Mouse (Mus musculus) embryonic facial prominence, embryonic 11.5 days (tissue): ENCODE results near the gene Vangl1. TPM values are rescaled to one million over a fixed set of nuclear protein-coding genes. Genes with fewer than 3 reads are reported as not detected.

Experiments
- ATAC-seq: fragments of 200-750 bp; cut with Nextera tagmentation; replicated peaks from 2 replicates; pipeline ENCODE4 v1.8.0; 2017; ENCODE audit warnings: low read depth; ENCODE audit not compliant: insufficient number of reproducible peaks, low FRiP score, low TSS enrichment
- DNase-seq: peaks from one replicate; pipeline ENCODE4 v3.0.0-alpha.2; 2015; ENCODE audit warnings: low spot score
- H3K27ac ChIP-seq: fragments of 300-500 bp; sonication (generic); replicated peaks from 2 replicates; pipeline ENCODE4 v1.5.1; 2014; ENCODE audit warnings: mild to moderate bottlenecking, low read depth, low read length, control low read depth
- H3K27me3 ChIP-seq: fragments of 300-500 bp; sonication (generic); 2 replicates; pipeline ENCODE4 v1.6.1; 2014; ENCODE audit warnings: mild to moderate bottlenecking, low read length, moderate library complexity, mixed read lengths; ENCODE audit not compliant: control insufficient read depth, insufficient read depth
- H3K36me3 ChIP-seq: fragments of 300-500 bp; sonication (generic); replicated peaks from 2 replicates; pipeline ENCODE4 v1.6.1; 2014; ENCODE audit warnings: low read depth, mild to moderate bottlenecking, low read length, moderate library complexity, mixed read lengths; ENCODE audit not compliant: control insufficient read depth, insufficient read depth
- H3K4me1 ChIP-seq: fragments of 300-500 bp; sonication (generic); 2 replicates; pipeline ENCODE4 v1.6.1; 2014; ENCODE audit warnings: low read length, mixed read lengths; ENCODE audit not compliant: control insufficient read depth, insufficient read depth
- H3K4me2 ChIP-seq: fragments of 300-500 bp; sonication (generic); 2 replicates; pipeline ENCODE4 v1.6.1; 2014; ENCODE audit warnings: low read depth, mild to moderate bottlenecking, control low read depth, low read length, moderate library complexity
- H3K4me3 ChIP-seq: fragments of 300-500 bp; sonication (generic); 2 replicates; pipeline ENCODE4 v1.5.1; 2014; ENCODE audit warnings: low read depth, low read length, control low read depth
- H3K9ac ChIP-seq: fragments of 300-500 bp; sonication (generic); replicated peaks from 2 replicates; pipeline ENCODE4 v1.6.1; 2014; ENCODE audit warnings: mild to moderate bottlenecking, control low read depth, low read length
- H3K9me3 ChIP-seq: fragments of 300-500 bp; sonication (generic); replicated peaks from 2 replicates; pipeline ENCODE4 v1.6.1; 2016; ENCODE audit warnings: mild to moderate bottlenecking, low read length, inconsistent platforms, mixed read lengths; ENCODE audit not compliant: control insufficient read depth
- WGBS: fragments of 180-500 bp; shearing (Covaris S2); extraction: QIAGEN DNeasy Blood & Tissue Kit; methylation state at CpG from one replicate; pipeline ENCODE4 v1.1.7; 2014; 5-methylcytosine and 5-hydroxymethylcytosine counted together
- polyA plus RNA-seq: library from polyadenylated mRNA; unstranded; fragments of >200 nt; fragmentation: Nextera tagmentation; extraction: Ambion mirVana; gene quantifications from 2 replicates; pipeline ENCODE4 v1.2.1, GENCODE M21; 2014

The Vangl1 gene
- polyA plus RNA-seq, 1 experiment from 2014 or later = 12.8 TPM

DNA sequence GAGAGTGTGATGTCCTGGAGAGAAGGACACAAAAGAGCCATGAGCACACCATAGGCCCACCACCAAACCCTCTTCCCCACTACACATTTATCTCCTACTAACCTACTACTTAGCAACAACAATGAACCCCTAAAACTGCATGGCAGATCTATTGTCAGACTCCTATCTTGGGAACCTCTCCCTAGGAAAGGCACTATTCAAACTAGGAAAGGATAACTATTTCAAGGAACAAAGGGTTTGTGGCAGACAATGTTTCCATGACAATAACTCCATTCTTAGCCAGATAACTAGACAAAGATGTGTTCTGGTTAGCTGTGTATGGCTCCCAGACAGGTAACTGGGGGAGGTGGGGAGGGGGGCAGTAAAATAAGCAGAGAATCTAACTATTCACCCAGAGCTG, 13.9 kb downstream of the Vangl1 start:
- Histone ChIP-seq H3K4me2 (no peak overlapping the region), H3K9me3 (no peaks in the 10 kb centered on the region), H3K4me3 (no peak overlapping the region), H3K36me3 (no peaks in the 10 kb centered on the region), H3K27me3 (no peaks in the 10 kb centered on the region), H3K4me1 (peaks cover 8% of the 10 kb centered on the region), H3K9ac (no peak overlapping the region), H3K27ac (no peak overlapping the region)
- no peak for ATAC-seq
- no peak for DNase-seq

DNA sequence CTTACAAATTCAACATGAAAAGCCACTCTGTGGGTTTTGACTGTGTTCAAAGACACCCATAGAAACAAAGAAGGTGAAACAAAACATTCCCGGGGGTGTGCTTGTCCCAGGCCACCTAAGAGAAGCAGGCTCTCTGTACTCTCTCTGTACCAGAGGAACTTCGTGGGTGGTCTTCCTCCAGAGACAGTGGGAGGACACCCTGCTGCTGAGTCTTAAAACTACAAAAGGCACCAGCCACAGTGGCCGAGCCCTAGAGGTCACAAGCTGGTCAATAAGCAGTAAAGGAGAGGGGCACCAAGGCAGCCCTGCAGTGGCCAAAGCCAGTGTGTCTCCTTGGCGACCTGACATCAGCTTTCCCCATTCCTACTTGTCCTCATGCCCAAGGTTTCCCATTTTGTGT, 14.5 kb downstream of the Vangl1 start:
- no peaks in the 10 kb centered on the region for H3K27me3 ChIP-seq
- H3K36me3 ChIP-seq = no peaks in the 10 kb centered on the region
- no peak overlapping the region for H3K27ac ChIP-seq
- H3K9me3 ChIP-seq = no peaks in the 10 kb centered on the region
- H3K9ac ChIP-seq = no peak overlapping the region
- ATAC-seq (no peak), DNase-seq (no peak)
- 12% methylated on average over 4 of the region's 4 CpGs for WGBS
- H3K4me3 ChIP-seq = no peak overlapping the region
- H3K4me2 ChIP-seq = no peak overlapping the region
- peaks cover 8% of the 10 kb centered on the region for H3K4me1 ChIP-seq

DNA sequence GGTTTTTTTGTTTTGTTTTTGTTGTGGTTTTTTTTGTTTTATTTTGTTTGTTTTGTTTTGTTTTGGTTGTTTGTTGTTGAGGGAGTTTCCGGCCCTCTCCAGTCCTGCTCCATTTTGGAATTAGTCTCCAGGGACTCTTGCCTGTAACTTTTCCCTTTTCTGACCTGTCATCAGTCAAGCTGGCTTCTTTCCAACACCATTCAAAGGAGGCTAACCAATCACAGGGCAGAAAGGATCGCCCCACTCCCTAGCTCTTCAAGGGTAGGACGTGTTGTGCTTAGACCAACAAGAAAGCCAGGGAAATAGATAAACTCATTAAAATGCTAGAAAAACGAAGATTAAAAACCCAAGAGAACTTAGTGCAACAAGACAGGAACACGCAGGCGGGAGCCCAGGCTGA, 15.5 kb downstream of the Vangl1 start:
- Histone ChIP-seq H3K4me3 (no peak overlapping the region), H3K9ac (no peak overlapping the region), H3K27ac (no peak overlapping the region), H3K36me3 (no peaks in the 10 kb centered on the region), H3K4me2 (no peak overlapping the region), H3K27me3 (no peaks in the 10 kb centered on the region), H3K4me1 (peaks cover 8% of the 10 kb centered on the region), H3K9me3 (no peaks in the 10 kb centered on the region)
- WGBS = 26% methylated on average over 6 of the region's 6 CpGs
- DNase-seq (no peak), ATAC-seq (no peak)

DNA sequence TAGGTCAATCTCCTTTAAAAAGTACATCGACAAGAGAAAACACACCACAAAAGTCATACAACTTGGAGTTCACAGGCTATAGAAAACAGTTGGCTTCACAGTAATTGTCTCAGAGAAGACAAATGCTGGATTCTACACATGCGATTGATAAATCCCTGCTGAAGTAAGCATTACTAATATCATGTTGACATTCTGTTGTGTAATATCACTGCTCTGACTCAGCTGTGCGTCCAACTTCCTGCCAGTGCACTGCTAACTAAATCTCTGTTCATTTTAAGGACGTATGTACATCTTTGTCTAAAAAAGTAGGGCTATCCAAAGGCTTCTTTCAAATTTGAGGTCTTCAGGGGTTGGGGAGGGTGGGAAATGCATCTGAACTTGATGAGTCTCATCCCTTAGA, 17.1 kb downstream of the Vangl1 start:
- Histone ChIP-seq H3K36me3 (no peaks in the 10 kb centered on the region; the same call in 1 of the 2 replicates), H3K27ac (no peak overlapping the region), H3K4me3 (no peak overlapping the region), H3K4me1 (0 out of 2 replicates have a peak, but pooled peaks cover 4% of the 10 kb centered on the region), H3K27me3 (no peaks in the 10 kb centered on the region), H3K9ac (no peak overlapping the region), H3K9me3 (no peaks in the 10 kb centered on the region), H3K4me2 (no peak overlapping the region)
- 76% methylated on average over 4 of the region's 4 CpGs for WGBS
- ATAC-seq = no peak
- DNase-seq = no peak

DNA sequence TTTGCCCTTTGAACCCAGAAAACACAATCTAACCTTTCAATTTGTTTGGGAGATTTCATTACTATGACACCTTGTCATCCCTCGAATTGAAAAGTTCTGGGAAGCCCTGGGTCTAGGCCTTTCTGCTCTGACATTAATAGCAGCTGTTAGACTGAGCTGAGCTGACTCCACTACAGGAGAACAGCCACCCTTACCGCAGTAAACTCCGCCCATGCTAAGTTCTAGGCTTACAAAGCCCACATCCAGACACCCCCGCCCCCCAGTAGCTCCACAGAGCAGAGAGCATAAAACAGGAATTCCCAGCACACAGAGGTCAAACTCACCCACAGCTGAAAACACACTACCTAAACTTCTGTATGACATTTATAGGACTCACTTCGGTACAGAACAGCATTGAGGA, 19.8 kb downstream of the Vangl1 start:
- ATAC-seq (peak; percentile 58), DNase-seq (peak; percentile 43)
- no peak overlapping the region for H3K4me2 ChIP-seq
- H3K4me1 ChIP-seq = no peaks in the 10 kb centered on the region
- H3K27me3 ChIP-seq = no peaks in the 10 kb centered on the region
- H3K9ac ChIP-seq = no peak overlapping the region; the same call in 1 of the 2 replicates
- H3K27ac ChIP-seq = no peak overlapping the region
- H3K36me3 ChIP-seq = no peaks in the 10 kb centered on the region; the same call in 1 of the 2 replicates
- no peak overlapping the region for H3K4me3 ChIP-seq
- H3K9me3 ChIP-seq = no peaks in the 10 kb centered on the region
- whole genome bisulfite sequencing = 64% methylated on average over 5 of the region's 5 CpGs

DNA sequence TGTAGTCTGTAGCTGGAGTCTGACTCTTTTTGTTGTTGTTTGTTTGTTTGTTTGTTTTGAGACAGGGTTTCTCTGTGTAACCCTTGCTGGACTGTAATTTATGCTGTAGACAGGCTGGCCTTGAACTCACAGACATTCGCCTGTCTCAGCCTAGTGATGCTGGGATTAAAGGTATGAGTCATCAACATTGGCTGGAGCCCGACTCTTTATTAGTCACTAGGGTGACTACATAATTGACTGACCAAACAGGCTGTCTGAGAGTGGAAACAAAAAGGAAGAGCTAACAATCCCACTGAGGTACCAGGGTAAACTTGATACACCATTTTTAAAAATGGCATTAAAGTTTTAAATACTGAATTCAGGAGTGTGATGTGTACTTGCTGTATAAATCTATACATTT, 21.9 kb downstream of the Vangl1 start:
- 88% methylated on average over 2 of the region's 2 CpGs for WGBS

DNA sequence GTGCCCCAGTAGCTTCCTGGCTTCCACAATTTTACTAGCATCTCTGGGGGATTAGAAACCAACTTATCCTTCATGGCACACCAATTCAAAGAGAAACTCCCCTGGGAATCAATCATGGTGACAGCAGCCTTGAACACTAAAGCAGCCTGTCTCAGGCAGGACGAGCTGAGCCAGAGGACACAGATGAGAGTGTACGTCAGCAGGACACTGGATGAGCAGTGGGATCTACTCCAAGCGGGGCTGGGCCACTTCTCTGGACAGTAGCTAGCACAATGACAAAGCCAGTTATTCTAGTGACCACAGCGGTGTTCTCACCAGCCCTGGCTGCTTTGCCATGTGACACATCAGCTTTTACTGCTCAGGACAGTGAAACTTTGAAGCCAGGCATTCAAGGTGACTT, 23.3 kb downstream of the Vangl1 start:
- H3K4me1 ChIP-seq = no peaks in the 10 kb centered on the region
- no peak for ATAC-seq
- no peak for DNase-seq
- H3K9ac ChIP-seq = no peak overlapping the region
- H3K27ac ChIP-seq = no peak overlapping the region
- WGBS = 89% methylated on average over 4 of the region's 4 CpGs
- H3K4me2 ChIP-seq = no peak overlapping the region
- no peaks in the 10 kb centered on the region for H3K9me3 ChIP-seq
- no peaks in the 10 kb centered on the region; the same call in 1 of the 2 replicates for H3K36me3 ChIP-seq
- H3K27me3 ChIP-seq = no peaks in the 10 kb centered on the region
- H3K4me3 ChIP-seq = no peak overlapping the region

More for the DNA sequence above, 21.9 kb downstream of the Vangl1 start:
- no peaks in the 10 kb centered on the region; the same call in 1 of the 2 replicates for H3K36me3 ChIP-seq
- no peaks in the 10 kb centered on the region for H3K9me3 ChIP-seq
- no peak overlapping the region for H3K27ac ChIP-seq
- no peak overlapping the region for H3K9ac ChIP-seq
- DNase-seq (no peak), ATAC-seq (no peak)
- no peaks in the 10 kb centered on the region for H3K27me3 ChIP-seq
- no peak overlapping the region for H3K4me2 ChIP-seq
- H3K4me3 ChIP-seq = no peak overlapping the region
- H3K4me1 ChIP-seq = no peaks in the 10 kb centered on the region

DNA sequence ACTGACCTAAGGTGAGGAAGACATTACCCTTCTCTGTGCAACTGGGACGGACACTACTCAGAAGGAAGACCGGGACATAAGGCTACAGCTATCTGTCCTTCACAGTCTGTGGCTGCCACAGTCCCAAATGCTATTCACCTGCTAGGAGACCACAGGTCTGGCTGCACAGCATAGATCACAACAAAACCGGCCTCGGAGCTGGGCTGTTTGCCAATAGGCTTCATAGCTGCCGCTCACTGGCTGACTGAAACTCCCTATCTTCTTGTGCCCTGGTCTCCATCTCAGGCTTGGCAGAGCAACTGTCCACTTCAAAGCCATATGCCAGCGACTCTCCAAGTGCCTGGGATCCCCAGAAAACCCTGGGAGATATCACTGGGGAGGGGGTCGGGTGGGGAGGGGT, 23.7 kb downstream of the Vangl1 start:
- no peak overlapping the region for H3K9ac ChIP-seq
- no peaks in the 10 kb centered on the region for H3K27me3 ChIP-seq
- H3K27ac ChIP-seq = no peak overlapping the region
- no peak overlapping the region for H3K4me3 ChIP-seq
- no peak for ATAC-seq
- no peak for DNase-seq
- no peaks in the 10 kb centered on the region; the same call in 1 of the 2 replicates for H3K36me3 ChIP-seq
- no peak overlapping the region for H3K4me2 ChIP-seq
- WGBS = 84% methylated on average over 7 of the region's 7 CpGs
- H3K4me1 ChIP-seq = no peaks in the 10 kb centered on the region
- H3K9me3 ChIP-seq = no peaks in the 10 kb centered on the region
